Mouse (Mus musculus) T-cell, adult 66 days (primary cell): Measurements from ENCODE around the gene Foxf2. TPM values are rescaled to one million over a fixed set of nuclear protein-coding genes. Genes with fewer than 3 reads are reported as not detected.

ENCODE experiments used
- total RNA-seq, 2 experiments: library from RNA; stranded (reverse); gene quantifications; 3 replicates in 1 of 2; 4 replicates in 1 of 2; pipeline ENCODE4 v1.2.4; 2023

The Foxf2 gene
- not detected for total RNA-seq

DNA sequence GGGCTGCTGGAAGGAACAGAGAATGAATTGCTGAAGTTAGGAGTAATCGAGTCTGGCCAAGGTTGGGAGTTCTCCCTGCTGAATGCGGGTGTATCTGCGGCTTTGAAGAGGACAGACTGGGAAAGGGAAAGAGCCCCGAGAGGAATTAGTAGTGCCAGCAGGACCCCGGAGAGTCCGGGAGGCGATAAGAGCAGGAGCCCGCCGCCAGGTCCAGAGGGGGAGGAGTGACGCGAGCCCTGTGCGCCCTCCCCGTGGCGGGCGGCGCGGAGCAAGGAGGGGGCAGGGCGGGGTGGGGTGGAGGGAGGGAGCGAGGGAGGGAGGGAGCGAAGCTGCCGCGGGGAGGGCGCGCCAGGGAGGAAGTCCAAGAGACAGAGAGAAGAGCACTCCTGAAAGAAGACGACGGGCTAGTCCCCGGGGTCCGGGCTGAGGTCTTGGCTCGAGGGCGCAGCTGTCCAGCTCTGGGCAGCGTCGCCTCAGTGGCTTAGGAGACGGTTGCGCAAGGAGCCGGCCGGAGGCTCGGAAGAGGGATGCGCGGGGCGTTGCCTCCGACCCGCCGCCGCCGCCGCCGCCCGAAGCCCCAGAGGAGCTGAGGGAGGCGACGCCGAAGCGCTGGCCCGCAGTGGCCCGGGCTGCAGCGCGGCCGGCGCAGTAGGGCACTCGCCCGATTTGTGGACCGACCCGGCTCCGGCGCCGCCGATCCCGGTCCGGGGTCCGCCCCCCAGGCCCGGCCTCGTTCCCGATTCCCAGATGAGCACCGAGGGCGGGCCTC lies at the start of gene Foxf2:
Foxf2 (plus strand) TSS at position 484 of the 769 bp plus-strand sequence.

Other genes starting within 250 kb of the Foxf2 start
- not detected for gene Foxq1, start 69.7 kb upstream of the Foxf2 start, total RNA-seq
- gene A530084C06Rik, start 66.5 kb upstream of the Foxf2 start, total RNA-seq: not detected
- not detected for gene Foxc1, start 180.8 kb downstream of the Foxf2 start, total RNA-seq